Mouse (Mus musculus) ES-Bruce4 (cell line): ENCODE data around the gene Tmco4. TPM values are rescaled to one million over a fixed set of nuclear protein-coding genes. Genes with fewer than 3 reads are reported as not detected.

Experiments
- H3K27ac ChIP-seq: 2 replicates; pipeline ENCODE4 v1.5.1; 2012; ENCODE audit warnings: low read length, inconsistent platforms; ENCODE audit not compliant: insufficient read depth
- H3K27me3 ChIP-seq: 2 replicates; pipeline ENCODE4 v1.6.1; 2012; ENCODE audit warnings: mild to moderate bottlenecking, low read length, inconsistent platforms; ENCODE audit not compliant: control insufficient read depth, poor library complexity, insufficient read depth, severe bottlenecking
- H3K36me3 ChIP-seq: 2 replicates; pipeline ENCODE4 v1.6.1; 2012; ENCODE audit warnings: inconsistent platforms, mild to moderate bottlenecking, low read length, moderate library complexity; ENCODE audit not compliant: control insufficient read depth, poor library complexity, insufficient read depth, severe bottlenecking
- H3K4me1 ChIP-seq: one replicate; pipeline ENCODE4 v1.8.1; 2011; ENCODE audit warnings: low read length; ENCODE audit not compliant: control insufficient read depth, insufficient read depth
- H3K4me3 ChIP-seq: 2 replicates; pipeline ENCODE4 v1.5.1; 2011; ENCODE audit warnings: low read depth, mild to moderate bottlenecking, low read length
- H3K9ac ChIP-seq: 2 replicates; pipeline ENCODE4 v1.6.1; 2012; ENCODE audit warnings: low read depth, mild to moderate bottlenecking, inconsistent platforms; ENCODE audit not compliant: poor library complexity, severe bottlenecking
- H3K9me3 ChIP-seq: replicated peaks from 2 replicates; pipeline ENCODE4 v1.6.1; 2012; ENCODE audit warnings: mild to moderate bottlenecking, low read length, inconsistent platforms; ENCODE audit not compliant: control insufficient read depth, poor library complexity, insufficient read depth, severe bottlenecking
- CTCF ChIP-seq: IDR thresholded peaks from one replicate; pipeline ENCODE4 v1.8.1; 2011; ENCODE audit warnings: low read depth, low read length
- EP300 ChIP-seq: IDR thresholded peaks from 2 replicates; pipeline ENCODE4 v1.6.1; 2011; ENCODE audit warnings: low read depth, low read length; ENCODE audit not compliant: insufficient read depth
- POLR2A ChIP-seq: IDR thresholded peaks from one replicate; pipeline ENCODE4 v1.8.1; 2011; ENCODE audit warnings: low read length; ENCODE audit not compliant: insufficient read depth
- polyA plus RNA-seq: library from polyadenylated mRNA; stranded (reverse); fragments of >200 nt; gene quantifications from 2 replicates; pipeline ENCODE4 v1.2.4, GENCODE M21; 2011; ENCODE audit warnings: low read depth; ENCODE audit not compliant: missing spikeins, insufficient read depth, insufficient read length

Gene Tmco4
- polyA plus RNA-seq, 1 experiment: 3.9 TPM

GRCm38 (mm10) chr4:139046354-139046753 lies 73.7 kb downstream of the Tmco4 start:
- Histone ChIP-seq H3K4me1 (no peaks in the 10 kb centered on the region), H3K27ac (no peak overlapping the region), H3K9ac (no peak overlapping the region), H3K4me3 (no peak overlapping the region), H3K9me3 (no peaks in the 10 kb centered on the region), H3K27me3 (no peaks in the 10 kb centered on the region), H3K36me3 (no peaks in the 10 kb centered on the region)
- TF ChIP-seq EP300 (no peak), CTCF (no peak), POLR2A (no peak)

GRCm38 (mm10) chr4:139048518-139048917 lies 75.8 kb downstream of the Tmco4 start:
- H3K4me3 ChIP-seq: no peak overlapping the region
- no peak overlapping the region for H3K27ac ChIP-seq
- no peaks in the 10 kb centered on the region for H3K9me3 ChIP-seq
- H3K27me3 ChIP-seq: no peaks in the 10 kb centered on the region
- no peaks in the 10 kb centered on the region for H3K4me1 ChIP-seq
- TF ChIP-seq CTCF: no peak
- H3K9ac ChIP-seq: no peak overlapping the region
- H3K36me3 ChIP-seq: no peaks in the 10 kb centered on the region

GRCm38 (mm10) chr4:139052796-139053195 lies 80.1 kb downstream of the Tmco4 start:
- TF ChIP-seq CTCF (no peak), POLR2A (no peak), EP300 (no peak)
- Histone ChIP-seq H3K36me3 (no peaks in the 10 kb centered on the region), H3K9me3 (no peaks in the 10 kb centered on the region), H3K4me1 (no peaks in the 10 kb centered on the region), H3K4me3 (no peak overlapping the region), H3K9ac (no peak overlapping the region), H3K27me3 (no peaks in the 10 kb centered on the region), H3K27ac (no peak overlapping the region)

GRCm38 (mm10) chr4:139053391-139053790 lies 80.7 kb downstream of the Tmco4 start:
- Histone ChIP-seq H3K27ac (no peak overlapping the region), H3K36me3 (no peaks in the 10 kb centered on the region), H3K4me1 (no peaks in the 10 kb centered on the region), H3K4me3 (no peak overlapping the region), H3K27me3 (no peaks in the 10 kb centered on the region), H3K9ac (no peak overlapping the region), H3K9me3 (no peaks in the 10 kb centered on the region)
- TF ChIP-seq POLR2A (no peak), CTCF (no peak), EP300 (no peak)

- no peaks in the 10 kb centered on the region for H3K9me3 ChIP-seq
- no peak for TF ChIP-seq POLR2A
- TF ChIP-seq EP300: no peak
- TF ChIP-seq CTCF: no peak
- H3K27me3 ChIP-seq: no peaks in the 10 kb centered on the region
- H3K27ac ChIP-seq: no peak overlapping the region
- H3K4me3 ChIP-seq: no peak overlapping the region
- no peaks in the 10 kb centered on the region for H3K4me1 ChIP-seq
- no peaks in the 10 kb centered on the region for H3K36me3 ChIP-seq
- H3K9ac ChIP-seq: no peak overlapping the region
These were observed 81.7 kb downstream of the Tmco4 start for GRCm38 (mm10) chr4:139054300-139054923.

GRCm38 (mm10) chr4:139055336-139055735 lies 82.6 kb downstream of the Tmco4 start:
- H3K27ac ChIP-seq: no peak overlapping the region
- H3K4me3 ChIP-seq: no peak overlapping the region
- TF ChIP-seq CTCF: no peak
- no peak overlapping the region for H3K9ac ChIP-seq
- no peaks in the 10 kb centered on the region for H3K4me1 ChIP-seq
- no peaks in the 10 kb centered on the region for H3K9me3 ChIP-seq
- H3K36me3 ChIP-seq: no peaks in the 10 kb centered on the region
- no peaks in the 10 kb centered on the region for H3K27me3 ChIP-seq

GRCm38 (mm10) chr4:139055744-139056143 lies 83.1 kb downstream of the Tmco4 start:
- no peak overlapping the region for H3K27ac ChIP-seq
- H3K9me3 ChIP-seq: no peaks in the 10 kb centered on the region
- no peaks in the 10 kb centered on the region for H3K4me1 ChIP-seq
- no peak for TF ChIP-seq CTCF
- TF ChIP-seq POLR2A: no peak
- no peak for TF ChIP-seq EP300
- H3K27me3 ChIP-seq: no peaks in the 10 kb centered on the region
- no peaks in the 10 kb centered on the region for H3K36me3 ChIP-seq
- H3K9ac ChIP-seq: no peak overlapping the region
- H3K4me3 ChIP-seq: no peak overlapping the region
